Mouse (Mus musculus) lung, adult 2 months (tissue): ENCODE data around the gene Aup1.

ENCODE experiments used
- CTCF ChIP-seq: fragments of 200-500 bp; IDR thresholded peaks from 2 replicates; pipeline ENCODE4 v1.5.1; 2011; ENCODE audit warnings: mild to moderate bottlenecking, low read length, control low read depth; ENCODE audit not compliant: insufficient read depth
- POLR2A ChIP-seq: fragments of 200-500 bp; IDR thresholded peaks from 2 replicates; pipeline ENCODE4 v1.6.1; 2011; ENCODE audit warnings: low read depth, mild to moderate bottlenecking, control low read depth, low read length, borderline replicate concordance; ENCODE audit errors: extremely low read depth

DNA sequence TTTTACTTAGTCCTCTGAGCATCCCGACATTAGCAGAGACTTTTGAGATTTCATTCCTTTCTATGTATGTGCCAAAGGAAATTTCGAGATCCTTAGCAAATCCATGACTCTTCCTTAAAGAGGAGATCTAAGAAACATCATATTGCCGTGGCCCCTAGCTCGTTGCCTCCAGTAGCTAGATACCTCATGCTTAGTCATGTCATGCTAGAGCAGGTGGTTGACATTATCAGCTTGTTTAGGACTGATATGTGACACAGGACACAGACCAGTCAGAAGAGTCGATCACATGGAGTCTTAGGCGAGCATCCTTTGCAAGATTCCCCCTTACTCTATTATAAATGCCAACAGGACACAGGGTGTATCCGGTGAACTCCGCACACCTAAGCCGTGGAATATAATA is 31.3 kb upstream of the Aup1 start:
- TF ChIP-seq CTCF (no peak), POLR2A (no peak)
